Mouse (Mus musculus) cerebellum, adult 9-11 months (tissue): ENCODE data around the gene 2810408A11Rik.

ENCODE experiments used
- DNase-seq: peaks from one replicate; pipeline ENCODE4 v3.0.0; 2022

The 2810408A11Rik gene

GRCm38 (mm10) chr11:69900471-69901405 lies at the start of gene 2810408A11Rik, which contains the start of gene Neurl4:
Gene 2810408A11Rik (minus strand): TSS chr11:69900987.
Gene Neurl4 (plus strand): TSS chr11:69901072.
- peak; percentile 93 for DNase-seq

DNA sequence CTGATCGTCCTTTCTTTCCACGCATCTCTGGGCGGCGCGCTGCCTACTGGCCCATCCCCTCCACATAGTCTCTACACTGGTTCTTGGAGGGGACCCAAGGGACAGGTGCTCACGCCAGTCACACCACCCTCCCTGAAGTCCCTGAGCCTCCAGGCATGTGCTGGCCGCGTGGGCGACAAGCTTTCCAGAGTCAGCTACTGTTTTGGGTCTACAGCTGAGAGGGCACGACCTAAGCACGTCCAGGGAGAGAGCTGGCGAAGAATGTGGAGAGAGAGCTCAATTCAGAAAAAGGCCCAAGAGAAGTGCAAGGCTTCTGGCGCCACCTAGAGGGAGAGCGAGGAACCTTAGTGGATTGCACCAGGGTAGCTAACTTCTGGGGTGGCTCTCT lies 48.0 kb upstream of the 2810408A11Rik start:
- DNase-seq, result peak; percentile 75

DNA sequence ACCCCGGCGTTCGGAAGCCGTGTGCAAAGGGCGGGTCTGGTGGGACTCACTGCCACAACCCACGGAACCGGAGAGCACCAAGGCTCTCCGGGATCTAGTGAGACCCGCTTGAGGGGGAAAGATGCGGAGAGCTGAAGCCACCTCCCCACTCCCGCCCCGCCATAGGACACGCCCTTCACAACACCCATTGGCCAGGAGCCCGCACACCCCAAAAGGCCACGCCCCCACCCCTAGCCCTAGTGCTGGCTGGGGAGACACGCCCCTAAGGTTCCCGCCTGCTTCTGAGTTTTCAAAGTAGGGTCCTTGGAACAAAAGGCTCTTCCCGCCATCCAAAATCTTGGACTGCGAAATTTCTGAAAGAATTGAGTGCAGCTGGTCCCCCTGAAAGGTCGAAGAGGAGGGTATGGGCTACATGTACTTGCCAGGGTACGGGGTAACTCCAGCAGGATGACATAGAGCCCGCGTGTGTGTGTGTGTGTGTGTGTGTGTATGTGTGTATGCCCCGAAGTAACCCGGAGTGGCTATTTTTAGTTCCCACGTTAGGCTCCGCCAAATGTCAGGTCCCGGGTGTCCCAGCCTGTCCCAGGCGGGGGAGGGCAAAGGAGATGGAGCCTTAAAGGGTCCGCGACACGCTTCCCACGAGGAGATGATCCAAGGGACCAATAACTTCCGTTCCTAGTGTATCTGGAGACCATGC lies 47.4 kb upstream of the 2810408A11Rik start, which contains the start of gene Slc2a4:
Gene Slc2a4 (minus strand): TSS at position 123 of the 697 bp plus-strand sequence.
- peak; percentile 58 for DNase-seq

- DNase-seq, result no peak
Measured at GRCm38 (mm10) chr11:69947337-69948065, 46.7 kb upstream of the 2810408A11Rik start.

GRCm38 (mm10) chr11:69945997-69946891 lies 45.5 kb upstream of the 2810408A11Rik start:
- DNase-seq, result no peak

DNA sequence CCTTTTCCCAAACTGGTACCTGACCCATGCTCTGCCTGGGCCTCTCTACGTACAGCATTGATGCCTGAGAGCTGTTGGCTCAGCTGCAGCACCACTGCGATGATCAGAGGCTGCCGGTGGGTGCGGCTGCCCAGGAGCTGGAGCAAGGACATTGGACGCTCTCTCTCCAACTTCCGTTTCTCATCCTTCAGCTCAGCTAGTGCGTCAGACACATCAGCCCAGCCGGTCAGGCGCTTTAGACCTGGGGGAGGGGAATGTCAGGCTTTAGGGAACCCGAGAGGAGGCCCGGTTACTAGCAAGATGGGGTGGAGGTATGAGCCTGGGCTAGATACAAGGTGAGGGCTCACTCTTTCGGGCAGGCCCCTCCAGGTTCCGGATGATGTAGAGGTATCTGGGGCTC lies 44.4 kb upstream of the 2810408A11Rik start:
- no peak for DNase-seq

GRCm38 (mm10) chr11:69940962-69941361 lies 40.2 kb upstream of the 2810408A11Rik start:
- DNase-seq, result no peak

DNA sequence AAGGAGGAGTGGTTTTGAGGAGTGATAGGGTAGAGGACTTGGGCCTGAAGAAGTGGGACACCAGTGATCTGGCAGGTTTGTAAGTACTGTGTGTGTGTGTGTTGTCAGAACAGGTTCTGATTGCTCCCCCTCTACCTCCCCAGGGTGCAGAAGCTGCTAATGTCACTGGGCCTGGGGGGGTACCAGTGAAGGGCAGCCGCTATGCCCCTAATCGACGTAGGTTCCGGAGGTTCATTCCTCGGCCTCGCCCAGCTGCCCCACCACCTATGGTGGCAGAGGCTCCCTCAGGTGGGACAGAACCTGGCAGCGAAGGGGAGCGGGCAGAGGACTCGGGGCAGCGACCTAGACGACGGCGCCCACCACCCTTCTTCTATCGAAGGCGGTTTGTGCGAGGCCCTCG lies 38.9 kb upstream of the 2810408A11Rik start:
- no peak for DNase-seq

GRCm38 (mm10) chr11:69939181-69939580 lies 38.4 kb upstream of the 2810408A11Rik start:
- no peak for DNase-seq

- no peak for DNase-seq
Measured at GRCm38 (mm10) chr11:69938401-69938979, 37.7 kb upstream of the 2810408A11Rik start.

- DNase-seq, result no peak
Measured at GRCm38 (mm10) chr11:69937834-69938233, 37.0 kb upstream of the 2810408A11Rik start.

DNA sequence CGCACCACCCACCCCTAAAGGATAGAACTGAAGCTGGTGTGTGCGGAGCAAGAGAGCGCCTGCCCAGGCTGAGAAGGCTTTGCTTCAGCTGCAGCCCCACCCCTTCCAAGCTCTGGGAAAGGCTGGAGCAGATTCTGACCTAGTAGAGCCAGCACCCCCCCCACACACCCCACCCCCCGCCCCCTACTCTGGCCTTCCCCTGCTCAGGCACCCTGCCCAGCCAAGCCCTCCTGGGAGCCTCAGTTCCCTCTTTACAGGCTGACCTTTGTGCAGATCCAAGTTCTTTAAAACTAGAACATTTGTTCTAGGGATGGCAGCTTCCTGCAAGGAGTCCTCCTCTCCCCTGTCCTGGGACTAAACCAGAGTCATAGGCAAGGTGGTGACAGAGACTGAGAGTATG lies 36.6 kb upstream of the 2810408A11Rik start:
- DNase-seq, result no peak

GRCm38 (mm10) chr11:69936714-69937347 lies 36.0 kb upstream of the 2810408A11Rik start:
- peak; percentile 46 for DNase-seq

DNA sequence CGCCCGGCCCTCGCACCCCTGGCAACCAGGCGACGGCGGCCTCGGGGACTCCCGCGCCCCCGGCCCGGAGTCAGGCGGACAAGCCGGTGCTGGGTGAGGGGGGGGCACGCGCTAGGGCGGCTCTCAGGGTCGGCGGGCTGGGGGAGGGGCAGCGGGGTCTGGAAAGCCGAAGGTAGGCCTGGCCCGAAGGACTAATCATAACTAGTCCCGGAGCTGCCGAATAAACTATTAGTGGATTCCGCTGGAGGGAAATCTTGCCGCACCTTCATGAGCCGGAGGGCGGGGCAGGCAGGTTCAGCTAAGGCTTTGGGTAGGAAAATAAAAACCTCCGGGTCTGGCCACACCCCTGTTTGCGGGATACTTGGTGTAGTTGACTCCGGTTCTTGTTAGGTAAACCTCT lies 35.4 kb upstream of the 2810408A11Rik start:
- peak; percentile 46 for DNase-seq

DNA sequence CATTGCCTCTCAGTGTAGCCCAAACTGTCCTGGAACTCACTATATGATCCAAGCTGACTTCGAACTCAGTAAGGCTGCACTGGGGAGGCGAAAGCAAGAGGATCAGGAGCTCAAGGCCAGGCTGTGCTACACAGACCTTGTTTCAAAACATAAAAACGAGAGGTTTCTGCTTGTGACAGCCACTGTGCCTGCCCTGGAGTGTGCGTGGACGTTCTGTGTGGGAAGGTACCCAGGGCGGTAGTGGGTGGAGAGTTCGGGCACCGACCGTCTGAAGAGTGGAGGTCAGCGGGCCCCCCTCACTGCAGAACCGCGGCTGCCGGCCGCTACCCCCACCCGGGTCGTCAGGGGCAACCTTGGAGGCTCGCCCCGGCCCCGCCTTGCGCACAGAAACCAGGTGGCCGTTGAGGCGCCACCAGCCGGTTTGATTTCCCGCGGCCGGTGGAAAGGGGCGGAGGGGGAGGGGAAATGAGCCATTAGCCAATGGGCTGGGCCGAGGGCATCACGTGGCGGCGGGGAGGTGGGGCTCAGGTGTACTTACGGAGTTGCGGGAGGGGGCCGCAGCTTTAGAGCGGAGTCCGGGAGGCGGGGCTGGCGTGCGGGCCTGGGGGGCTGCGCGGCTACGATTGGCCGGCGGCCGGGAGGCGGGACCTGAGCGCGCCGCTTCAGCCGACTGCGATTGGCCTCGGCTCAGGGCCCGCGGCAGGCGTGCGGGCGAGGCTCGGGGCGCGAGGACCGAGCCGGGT lies 34.5 kb upstream of the 2810408A11Rik start, which contains the start of gene Ybx2:
Gene Ybx2 (plus strand): TSS at position 660 of the 743 bp plus-strand sequence.
- peak; percentile 95 for DNase-seq

- DNase-seq, result no peak
Measured at GRCm38 (mm10) chr11:69934681-69935080, 33.9 kb upstream of the 2810408A11Rik start.

DNA sequence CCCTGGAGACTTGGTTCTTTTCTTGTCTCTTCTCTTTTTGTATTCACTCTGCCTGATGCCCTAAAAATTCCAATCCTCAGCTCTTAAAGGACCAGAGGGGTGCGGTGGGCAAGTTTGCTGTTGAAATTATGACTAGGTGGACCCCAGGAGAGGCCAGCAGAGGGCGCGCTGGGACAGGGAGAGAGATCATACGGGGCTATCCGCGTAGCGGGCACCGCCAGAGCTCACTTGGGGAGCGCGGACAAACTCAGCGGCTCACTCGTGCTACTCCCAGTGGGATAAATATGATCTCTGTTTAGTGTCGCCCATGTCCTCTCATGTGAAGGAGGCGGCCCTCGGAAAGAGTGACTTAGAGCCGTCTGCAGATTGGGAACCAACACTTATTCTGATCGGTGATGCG lies 33.4 kb upstream of the 2810408A11Rik start:
- peak; percentile 82 for DNase-seq

DNA sequence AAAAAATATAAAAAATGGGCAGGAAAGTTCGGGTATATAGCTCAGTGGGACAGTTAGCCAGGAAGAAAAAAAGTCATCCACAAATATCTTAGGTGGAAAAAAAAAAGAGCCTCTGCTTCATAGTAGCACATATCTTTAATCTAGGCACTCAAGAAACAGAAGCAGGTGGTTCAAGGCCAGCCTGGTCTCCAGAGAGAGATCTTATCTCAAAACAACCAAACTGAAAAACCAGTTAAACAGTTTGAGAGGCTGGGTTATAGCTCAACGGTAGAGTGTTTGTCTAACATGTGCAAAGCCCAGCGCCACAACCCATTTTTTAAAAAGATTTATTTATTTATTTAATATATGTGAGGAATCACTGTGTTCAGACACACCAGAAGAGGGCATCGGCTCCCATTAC lies 32.3 kb upstream of the 2810408A11Rik start:
- DNase-seq, result no peak

- no peak for DNase-seq
Measured at GRCm38 (mm10) chr11:69932254-69932653, 31.5 kb upstream of the 2810408A11Rik start.

DNA sequence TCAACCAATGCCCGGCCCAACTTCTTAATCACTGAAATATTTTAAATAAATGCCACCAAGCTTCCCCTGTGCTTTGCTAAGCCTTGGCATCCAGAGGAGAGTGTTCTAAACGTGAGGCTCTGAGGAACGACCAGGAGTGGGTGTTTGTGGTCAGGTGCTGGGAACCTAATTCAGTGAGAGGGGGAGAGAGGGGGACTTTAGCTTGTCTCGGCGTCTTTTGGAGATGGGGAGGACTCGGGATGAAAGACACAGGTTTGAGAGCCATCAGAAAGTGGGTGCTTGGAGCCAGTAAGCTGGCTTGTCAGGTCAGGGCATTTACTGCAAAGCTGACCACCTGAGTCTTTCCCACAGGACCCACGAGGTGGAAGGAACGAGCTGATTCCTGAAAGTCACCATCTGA lies 31.0 kb upstream of the 2810408A11Rik start:
- no peak for DNase-seq
